Mouse (Mus musculus) stomach, postnatal 0 days (tissue): ENCODE measurements around the gene Birc7. TPM values are rescaled to one million over a fixed set of nuclear protein-coding genes. Genes with fewer than 3 reads are reported as not detected.

Experiments used
- ATAC-seq: fragments of 200-750 bp; cut with Nextera tagmentation; 2 replicates; pipeline ENCODE4 v1.8.0; 2017; ENCODE audit not compliant: low FRiP score, low TSS enrichment
- DNase-seq: peaks from one replicate; pipeline ENCODE4 v3.0.0-alpha.2; 2016; ENCODE audit warnings: low spot score
- H3K27ac ChIP-seq: fragments of 300-500 bp; sonication (generic); replicated peaks from 2 replicates; pipeline ENCODE4 v1.5.1; 2014; ENCODE audit warnings: mild to moderate bottlenecking, control low read depth
- H3K27me3 ChIP-seq: fragments of 300-500 bp; sonication (generic); 2 replicates; pipeline ENCODE4 v1.6.1; 2014; ENCODE audit warnings: low read length; ENCODE audit not compliant: control insufficient read depth, insufficient read depth
- H3K36me3 ChIP-seq: fragments of 300-500 bp; sonication (generic); 2 replicates; pipeline ENCODE4 v1.6.1; 2014; ENCODE audit warnings: low read length, mixed read lengths; ENCODE audit not compliant: control insufficient read depth, insufficient read depth
- H3K4me1 ChIP-seq: fragments of 300-500 bp; sonication (generic); replicated peaks from 2 replicates; pipeline ENCODE4 v1.6.1; 2014; ENCODE audit warnings: antibody characterized with exemption; ENCODE audit not compliant: control insufficient read depth, insufficient read depth
- H3K4me2 ChIP-seq: fragments of 300-500 bp; sonication (generic); replicated peaks from 2 replicates; pipeline ENCODE4 v1.6.1; 2014; ENCODE audit warnings: low read depth, mild to moderate bottlenecking, control low read depth, moderate library complexity
- H3K4me3 ChIP-seq: fragments of 300-500 bp; sonication (generic); 2 replicates; pipeline ENCODE4 v1.5.1; 2014; ENCODE audit warnings: low read depth, low read length, control low read depth
- H3K9ac ChIP-seq: fragments of 300-500 bp; sonication (generic); 2 replicates; pipeline ENCODE4 v1.6.1; 2014; ENCODE audit warnings: mild to moderate bottlenecking, low read length, control low read depth, mixed read lengths
- H3K9me3 ChIP-seq: fragments of 300-500 bp; sonication (generic); 2 replicates; pipeline ENCODE4 v1.6.1; 2016; ENCODE audit warnings: low read length; ENCODE audit not compliant: control insufficient read depth
- CTCF ChIP-seq: IDR thresholded peaks from 2 replicates; pipeline ENCODE4 v1.5.1; 2016; ENCODE audit warnings: antibody characterized with exemption, low read depth, mild to moderate bottlenecking, moderate library complexity
- EP300 ChIP-seq: optimal IDR thresholded peaks from 2 replicates; pipeline ENCODE3; 2016; ENCODE audit warnings: antibody characterized with exemption
- whole genome bisulfite sequencing: fragments of 180-500 bp; shearing (Covaris S2); extraction: QIAGEN DNeasy Blood & Tissue Kit; methylation state at CpG from one replicate; pipeline ENCODE4 v1.1.7; 2014; 5-methylcytosine and 5-hydroxymethylcytosine counted together
- polyA plus RNA-seq: library from polyadenylated mRNA; unstranded; fragments of >200 nt; fragmentation: Nextera tagmentation; extraction: Ambion mirVana; gene quantifications from 2 replicates; pipeline ENCODE4 v1.2.1, GENCODE M21; 2015

Birc7 gene
- polyA plus RNA-seq, 1 experiment from 2014 or later = 0.06 TPM

DNA sequence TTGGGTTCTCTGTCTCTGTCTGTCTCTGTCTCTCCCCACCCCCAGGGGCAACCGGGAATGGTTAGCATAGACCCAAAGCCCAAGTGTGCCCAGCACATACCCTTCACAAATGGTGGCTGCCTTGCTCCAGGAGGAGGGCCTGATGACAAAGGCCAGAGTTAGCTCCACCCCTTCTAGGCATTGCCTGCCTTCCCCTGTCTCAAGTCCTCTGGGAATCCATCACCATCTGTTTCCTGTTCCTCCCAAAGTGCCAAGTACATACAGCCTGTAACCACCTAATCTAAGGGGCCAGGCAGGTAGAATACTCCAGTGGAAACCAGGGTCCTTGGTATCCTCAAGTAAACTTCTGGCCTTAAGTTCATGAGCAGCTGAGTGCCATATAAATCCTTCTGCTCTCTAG lies 3.6 kb downstream of the Birc7 start:
- Histone ChIP-seq H3K4me1 (no peaks in the 10 kb centered on the region), H3K27ac (no peak overlapping the region), H3K9me3 (no peaks in the 10 kb centered on the region), H3K4me2 (no peak overlapping the region), H3K36me3 (no peaks in the 10 kb centered on the region), H3K9ac (no peak overlapping the region), H3K4me3 (no peak overlapping the region), H3K27me3 (no peaks in the 10 kb centered on the region)
- no peak for TF ChIP-seq CTCF
- TF ChIP-seq EP300 = no peak
- DNase-seq (no peak), ATAC-seq (no peak)
- WGBS = 85% methylated on average over 1 of the region's 1 CpGs

DNA sequence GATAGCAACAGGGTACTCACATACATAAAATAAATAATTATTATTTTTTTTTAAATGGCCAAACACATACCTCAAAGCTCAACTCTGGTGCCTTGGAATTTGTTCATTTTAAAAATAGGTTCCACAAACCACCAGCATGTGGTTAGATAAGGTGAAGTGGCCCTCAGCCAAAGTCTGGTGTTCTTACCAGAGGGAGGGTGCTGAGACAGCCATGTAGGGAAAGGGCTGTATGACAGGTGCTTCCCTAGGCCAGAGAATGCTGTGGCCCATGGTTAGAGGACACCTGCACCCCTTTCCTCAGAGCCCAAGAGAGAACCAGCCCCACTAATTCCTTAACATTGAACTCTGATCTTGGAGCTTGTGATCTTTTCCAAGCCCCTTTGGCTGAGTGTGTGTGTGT lies 11.4 kb downstream of the Birc7 start:
- H3K9ac ChIP-seq = no peak overlapping the region
- no peak for DNase-seq
- no peaks in the 10 kb centered on the region for H3K36me3 ChIP-seq
- H3K9me3 ChIP-seq = no peaks in the 10 kb centered on the region
- H3K4me2 ChIP-seq = no peak overlapping the region
- ATAC-seq = no peak
- H3K4me1 ChIP-seq = no peaks in the 10 kb centered on the region
- H3K4me3 ChIP-seq = no peak overlapping the region
- H3K27ac ChIP-seq = no peak overlapping the region
- H3K27me3 ChIP-seq = no peaks in the 10 kb centered on the region
- no peak for TF ChIP-seq EP300
- no peak for TF ChIP-seq CTCF

DNA sequence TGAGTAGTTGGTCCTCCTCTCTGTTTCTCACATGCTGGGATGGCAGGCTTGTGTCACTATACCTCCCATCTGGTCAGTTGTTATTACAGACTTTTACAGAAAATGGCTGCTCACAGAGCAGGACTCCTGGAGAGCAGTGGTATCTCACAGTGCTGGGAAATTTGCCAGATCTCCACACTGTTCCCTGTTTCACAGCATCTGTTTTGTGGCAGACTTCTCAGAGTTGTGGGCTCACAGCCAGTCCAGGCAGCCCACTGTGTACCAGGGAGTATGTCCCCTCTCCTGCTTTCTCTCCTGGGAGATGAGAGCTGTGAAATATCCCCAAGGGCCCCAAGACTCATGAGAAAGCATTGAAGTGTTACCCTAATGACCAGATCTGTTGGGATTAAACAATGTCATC lies 13.0 kb downstream of the Birc7 start:
- H3K36me3 ChIP-seq = no peaks in the 10 kb centered on the region
- no peaks in the 10 kb centered on the region for H3K27me3 ChIP-seq
- no peak overlapping the region for H3K27ac ChIP-seq
- TF ChIP-seq EP300 (no peak), CTCF (no peak)
- H3K4me1 ChIP-seq = no peaks in the 10 kb centered on the region
- ATAC-seq (no peak), DNase-seq (no peak)
- no peak overlapping the region for H3K4me3 ChIP-seq
- H3K4me2 ChIP-seq = no peak overlapping the region
- H3K9me3 ChIP-seq = no peaks in the 10 kb centered on the region
- no peak overlapping the region for H3K9ac ChIP-seq

DNA sequence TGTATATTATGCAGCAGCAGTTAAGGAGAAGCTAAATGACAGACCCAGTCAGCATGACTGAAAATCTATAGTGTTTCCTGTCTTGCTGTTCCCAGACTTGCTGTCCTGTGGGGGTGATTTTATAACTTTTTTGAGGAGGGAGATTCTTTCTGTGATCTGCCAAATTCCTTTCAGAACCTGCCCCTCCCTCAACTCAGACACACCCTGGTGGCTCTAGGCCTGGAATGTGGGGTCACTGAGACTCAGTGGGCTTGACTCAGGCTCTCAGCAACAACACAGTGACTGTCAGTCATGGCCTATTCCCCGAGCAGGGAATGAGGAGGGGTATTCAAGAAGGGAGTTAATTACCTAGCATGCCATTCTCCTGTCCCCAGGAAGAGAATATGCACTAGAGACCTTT lies 21.1 kb downstream of the Birc7 start:
- DNase-seq (no peak), ATAC-seq (no peak)
- H3K4me3 ChIP-seq = no peak overlapping the region
- TF ChIP-seq EP300 (no peak), CTCF (no peak)
- no peak overlapping the region for H3K9ac ChIP-seq
- H3K4me1 ChIP-seq = peaks cover 2% of the 10 kb centered on the region; the same call in 1 of the 2 replicates
- no peaks in the 10 kb centered on the region for H3K36me3 ChIP-seq
- no peak overlapping the region for H3K4me2 ChIP-seq
- H3K27ac ChIP-seq = no peak overlapping the region
- WGBS = 19% methylated on average over 1 of the region's 1 CpGs
- no peaks in the 10 kb centered on the region for H3K27me3 ChIP-seq
- H3K9me3 ChIP-seq = no peaks in the 10 kb centered on the region

DNA sequence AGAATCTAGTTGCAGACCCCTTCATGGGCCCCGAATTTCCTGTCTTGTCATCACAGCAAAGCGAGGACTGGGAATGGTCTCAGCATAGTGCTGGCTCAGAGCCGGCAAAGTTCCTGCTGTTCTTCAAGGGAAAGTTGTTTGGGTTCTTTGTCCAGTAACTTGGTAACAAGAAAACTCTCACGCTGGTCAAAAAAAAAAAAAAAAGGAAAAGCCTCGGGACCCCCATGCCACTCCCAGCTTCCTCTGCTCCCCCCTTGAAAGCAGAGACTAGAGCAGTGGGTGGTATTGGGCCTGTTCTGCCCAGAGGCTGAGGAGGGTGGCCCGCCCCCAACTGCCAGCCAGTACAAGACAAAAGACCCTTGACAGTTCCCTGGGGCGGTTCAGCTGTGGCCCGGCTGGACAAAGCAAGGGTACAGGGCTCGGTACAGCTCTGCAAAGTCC lies 23.9 kb downstream of the Birc7 start:
- Histone ChIP-seq H3K4me1 (peaks cover 4% of the 10 kb centered on the region; the same call in 1 of the 2 replicates), H3K4me2 (peak overlapping the region; percentile 82), H3K9ac (0 out of 2 replicates have a peak overlapping the region, but pooled peaks have one; percentile 4), H3K27ac (0 out of 2 replicates have a peak overlapping the region, but pooled peaks have one; percentile 56), H3K4me3 (peak overlapping the region; percentile 51), H3K9me3 (no peaks in the 10 kb centered on the region), H3K36me3 (no peaks in the 10 kb centered on the region), H3K27me3 (no peaks in the 10 kb centered on the region)
- TF ChIP-seq EP300 (no peak), CTCF (no peak)
- WGBS = 24% methylated on average over 9 of the region's 9 CpGs
- ATAC-seq (no peak), DNase-seq (no peak)

DNA sequence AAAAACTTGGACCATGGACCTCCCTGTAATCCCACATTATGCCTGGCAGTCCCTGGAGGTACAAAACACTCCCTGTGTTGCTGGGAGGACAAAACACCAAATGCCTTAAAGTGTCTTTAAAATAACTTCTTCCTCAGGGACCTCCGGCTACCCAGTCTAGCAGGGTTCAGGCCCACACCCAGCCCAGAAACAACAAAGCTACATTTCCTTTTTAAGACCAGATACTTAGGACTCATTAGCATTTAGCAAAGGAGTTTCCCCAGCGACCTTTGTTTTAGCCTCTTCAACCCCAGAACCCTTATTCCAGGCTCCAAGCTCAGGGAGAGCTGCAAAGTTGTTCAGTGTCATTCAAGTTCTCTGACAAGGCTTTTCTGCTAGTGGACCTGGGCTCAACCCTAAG lies 24.8 kb downstream of the Birc7 start:
- TF ChIP-seq CTCF = no peak
- TF ChIP-seq EP300 = no peak
- H3K9me3 ChIP-seq = no peaks in the 10 kb centered on the region
- H3K4me2 ChIP-seq = peak overlapping the region; percentile 82
- H3K27ac ChIP-seq = peak overlapping the region; percentile 56
- ATAC-seq (no peak), DNase-seq (no peak)
- H3K36me3 ChIP-seq = no peaks in the 10 kb centered on the region
- H3K4me1 ChIP-seq = peaks cover 4% of the 10 kb centered on the region; the same call in 1 of the 2 replicates
- H3K9ac ChIP-seq = peak overlapping the region; percentile 59
- H3K4me3 ChIP-seq = peak overlapping the region; percentile 51
- WGBS = 37% methylated on average over 2 of the region's 2 CpGs
- no peaks in the 10 kb centered on the region for H3K27me3 ChIP-seq
